Mouse (Mus musculus): ENCODE results near the gene Fam135a.

Gene Fam135a

GRCm38 (mm10) chr1:24099926-24100869 is at the start of gene Fam135a:
Gene Fam135a, minus strand, starts transcription at chr1:24100341.
- DNase-seq, result peak; percentile 90

GRCm38 (mm10) chr1:24143504-24143903 is 43.4 kb upstream of the Fam135a start:
- DNase-seq, result no peak

DNA sequence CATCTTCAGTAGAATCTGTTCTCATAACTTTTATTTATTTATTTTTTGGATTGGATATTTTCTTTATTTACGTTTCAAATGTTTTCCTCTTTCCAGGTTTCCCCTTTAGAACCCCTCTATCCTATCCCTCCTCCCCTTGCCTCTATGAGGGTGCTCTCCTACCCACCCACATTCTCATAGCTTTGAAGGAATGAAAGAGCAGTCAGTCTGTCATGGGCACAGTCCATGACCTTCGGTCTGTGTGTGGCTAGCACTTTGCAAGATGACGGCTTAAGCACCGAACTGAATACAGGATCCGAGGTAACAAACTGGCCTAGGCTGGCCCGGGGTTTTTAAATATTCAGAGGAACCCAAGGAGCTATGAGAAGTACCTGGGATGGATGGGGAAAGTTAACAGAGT is 40.4 kb upstream of the Fam135a start:
- no peak for DNase-seq

DNA sequence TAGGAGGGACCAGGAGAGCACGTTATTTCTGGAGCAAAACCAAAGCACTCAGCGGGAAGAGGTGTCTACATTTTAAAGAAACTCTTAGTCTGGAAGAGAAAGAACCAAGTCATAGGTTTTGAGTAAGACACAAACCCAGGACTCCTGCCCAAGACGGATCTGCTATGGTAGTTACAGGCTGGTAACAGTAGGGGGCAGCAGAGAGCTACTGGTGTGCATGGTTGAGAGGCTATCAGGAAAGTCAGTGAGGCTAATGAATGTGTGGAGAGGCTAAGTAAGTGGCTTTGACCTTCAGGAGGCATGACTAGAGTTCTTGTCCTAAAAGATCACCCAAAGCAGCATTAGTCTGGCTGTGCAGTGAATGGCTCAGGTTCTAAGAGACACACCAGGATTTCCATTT is 37.0 kb upstream of the Fam135a start:
- peak; percentile 69 for DNase-seq

- DNase-seq, result peak; percentile 4
Observed at GRCm38 (mm10) chr1:24134792-24135191, 34.7 kb upstream of the Fam135a start.

GRCm38 (mm10) chr1:24133853-24134252 is 33.7 kb upstream of the Fam135a start:
- no peak for DNase-seq

- no peak for DNase-seq
Observed at GRCm38 (mm10) chr1:24127866-24128265, 27.7 kb upstream of the Fam135a start.

- DNase-seq, result no peak
Observed at GRCm38 (mm10) chr1:24124610-24125009, 24.5 kb upstream of the Fam135a start.

- no peak for DNase-seq
Observed at GRCm38 (mm10) chr1:24122582-24122981, 22.4 kb upstream of the Fam135a start.

GRCm38 (mm10) chr1:24107971-24108773 is 8.0 kb upstream of the Fam135a start:
- DNase-seq, result no peak

GRCm38 (mm10) chr1:24107378-24107777 is 7.2 kb upstream of the Fam135a start:
- DNase-seq, result no peak

DNA sequence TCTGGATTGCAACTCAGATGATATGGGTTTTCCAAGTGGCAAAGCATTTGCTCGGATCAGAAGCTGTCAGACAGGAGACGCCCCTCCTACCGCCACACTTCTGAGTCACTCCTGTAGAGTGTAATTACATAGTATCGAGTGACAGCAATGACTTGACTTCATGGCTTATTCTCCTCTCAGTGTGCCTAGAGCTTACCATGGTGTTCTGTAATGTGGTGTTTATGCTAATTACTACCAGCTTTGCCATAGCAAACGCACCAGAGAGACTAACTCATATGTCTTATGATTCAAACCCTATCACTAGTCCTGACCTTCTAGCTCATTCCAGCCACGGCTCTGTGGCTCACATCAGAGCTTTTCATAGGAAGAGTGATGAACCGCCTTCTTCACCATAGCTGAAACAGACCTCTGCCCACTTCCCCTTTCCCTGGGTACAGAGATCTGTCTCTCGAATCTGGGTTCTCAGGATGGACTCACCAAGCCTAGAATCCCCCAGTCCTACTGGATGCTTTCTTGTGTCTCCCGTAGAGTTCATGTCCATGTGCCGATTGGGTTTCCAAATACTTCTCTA is 2.5 kb upstream of the Fam135a start:
- no peak for DNase-seq

- DNase-seq, result peak; percentile 59
Observed at GRCm38 (mm10) chr1:24100870-24101358, 773 bp upstream of the Fam135a start.

GRCm38 (mm10) chr1:24099541-24099925 is 608 bp downstream of the Fam135a start:
- DNase-seq, result no peak

DNA sequence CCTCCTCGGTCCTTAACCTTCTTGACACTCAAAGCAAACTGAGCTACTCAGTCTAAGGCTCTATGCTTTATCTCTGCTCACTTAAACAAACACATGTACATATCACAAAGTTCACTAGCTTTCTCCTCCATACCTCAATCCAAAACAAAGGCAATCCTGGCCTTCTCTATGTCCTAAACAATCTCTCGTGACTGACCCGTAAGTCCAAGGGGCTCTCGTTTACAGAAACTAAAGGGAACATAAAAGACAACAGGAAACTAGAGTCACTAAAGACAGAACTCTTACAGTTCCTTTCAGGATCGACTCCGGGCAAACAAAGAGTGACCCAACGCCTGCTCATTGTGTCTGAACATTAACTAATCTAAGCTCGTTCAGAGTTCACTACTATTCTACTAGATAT is 2.6 kb downstream of the Fam135a start:
- DNase-seq, result no peak

DNA sequence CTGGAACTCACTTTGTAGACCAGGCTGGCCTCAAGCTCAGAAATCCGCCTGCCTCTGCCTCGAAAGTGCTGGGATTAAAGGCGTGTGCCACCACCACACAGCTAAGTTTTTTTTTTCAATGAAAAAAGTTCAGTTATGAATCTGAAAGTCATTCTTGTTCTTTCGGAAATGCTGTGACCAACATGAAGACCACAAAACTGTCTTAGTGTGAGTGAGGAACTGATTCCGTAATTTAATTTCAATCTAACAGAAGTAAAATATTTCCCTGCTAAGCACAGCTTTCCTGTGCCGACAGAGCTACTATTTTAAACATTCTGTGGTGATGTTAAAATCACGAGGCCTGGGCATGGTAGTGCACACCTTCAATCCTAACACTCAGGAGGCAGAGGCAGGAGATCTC is 7.7 kb downstream of the Fam135a start:
- no peak for DNase-seq

DNA sequence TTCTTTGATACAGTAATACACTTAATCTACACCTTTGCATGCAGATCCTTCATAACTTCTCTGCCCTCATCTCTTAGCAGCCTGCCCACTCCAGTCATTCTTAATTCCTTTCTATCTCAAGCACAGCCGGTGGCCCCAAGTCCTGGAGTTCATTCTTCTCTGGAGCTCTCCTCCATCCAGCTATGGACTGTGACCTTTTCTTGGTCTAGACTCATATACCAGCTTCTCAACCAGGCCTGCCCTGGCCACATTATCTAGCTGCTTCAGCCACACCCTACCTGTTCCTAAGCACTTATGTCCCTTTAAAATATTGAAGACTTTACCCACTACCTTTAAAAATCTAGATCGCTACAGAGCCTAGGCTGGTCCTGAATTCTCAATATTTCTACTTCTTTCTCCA is 9.5 kb downstream of the Fam135a start:
- DNase-seq, result no peak

DNA sequence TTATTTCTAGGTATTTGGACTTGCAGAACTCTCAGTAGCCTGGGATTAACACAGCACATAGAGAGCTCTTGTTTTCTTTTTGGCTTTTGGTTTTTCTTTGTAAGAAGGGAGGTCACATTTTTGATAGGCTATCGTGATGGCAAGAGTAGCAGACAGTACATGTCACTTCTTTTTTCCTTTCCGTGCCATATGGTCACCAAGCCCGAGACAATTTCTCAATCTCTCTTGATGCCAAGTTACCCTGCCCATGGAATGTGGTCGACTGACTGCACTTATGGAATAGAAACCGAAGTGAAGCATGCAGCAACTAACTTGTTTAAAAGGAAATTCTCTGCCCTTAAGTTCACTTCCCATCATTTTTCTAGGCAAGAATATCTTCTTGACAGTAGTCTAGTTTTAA is 10.0 kb downstream of the Fam135a start:
- no peak for DNase-seq

DNA sequence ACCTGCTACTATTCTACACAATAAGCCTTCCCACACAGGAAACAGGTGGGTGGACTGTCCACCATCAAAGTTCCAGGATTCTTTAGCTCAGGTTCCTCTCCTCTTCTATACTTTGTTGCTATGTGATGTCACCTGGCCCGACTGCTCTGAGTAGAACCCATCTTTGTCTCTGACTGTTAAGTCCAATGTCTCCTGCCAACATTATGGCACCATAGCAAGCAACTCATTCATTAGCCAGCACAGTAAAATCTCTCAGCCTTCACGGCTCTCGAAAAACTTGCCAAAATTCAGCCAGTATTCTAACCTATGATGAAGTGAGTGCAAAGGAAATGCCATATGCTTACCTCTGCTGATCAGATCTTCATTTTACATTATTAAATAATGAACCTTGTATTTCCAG is 14.0 kb downstream of the Fam135a start:
- DNase-seq, result no peak

- no peak for DNase-seq
Observed at GRCm38 (mm10) chr1:24074396-24074795, 25.7 kb downstream of the Fam135a start.

GRCm38 (mm10) chr1:24073386-24074248 is 26.5 kb downstream of the Fam135a start:
- no peak for DNase-seq

- DNase-seq, result no peak
Observed at GRCm38 (mm10) chr1:24068830-24069229, 31.3 kb downstream of the Fam135a start.

Measured in cerebellum, adult 11-12 months (tissue).